Mouse (Mus musculus) right cerebral cortex, postnatal 10 days (tissue): ENCODE measurements around the gene Dtx4.

ENCODE experiments used
- DNase-seq, 2 experiments: peaks; one replicate each; pipeline ENCODE4 v3.0.0; 2021; ENCODE audit warnings: low spot score in 2 of 2

The Dtx4 gene

GRCm38 (mm10) chr19:12494187-12494458 lies 7.1 kb downstream of the Dtx4 start:
- no peak for DNase-seq

- no peak for DNase-seq
Observed at GRCm38 (mm10) chr19:12493453-12494186, 7.6 kb downstream of the Dtx4 start.

- DNase-seq, result peak in 1 of 2 experiments; percentile 21
Observed at GRCm38 (mm10) chr19:12491636-12492035, 9.6 kb downstream of the Dtx4 start.

- DNase-seq, result no peak
Observed at GRCm38 (mm10) chr19:12489675-12490570, 11.3 kb downstream of the Dtx4 start.

GRCm38 (mm10) chr19:12488969-12489674 lies 12.1 kb downstream of the Dtx4 start:
- no peak for DNase-seq

GRCm38 (mm10) chr19:12488205-12488966 lies 12.9 kb downstream of the Dtx4 start:
- peak in 1 of 2 experiments; percentile 39 for DNase-seq

- no peak for DNase-seq
Observed at GRCm38 (mm10) chr19:12487511-12488204, 13.6 kb downstream of the Dtx4 start.

GRCm38 (mm10) chr19:12486875-12487274 lies 14.4 kb downstream of the Dtx4 start:
- peak; percentile 53 to 56 for DNase-seq

- no peak for DNase-seq
Observed at GRCm38 (mm10) chr19:12485631-12486030, 15.6 kb downstream of the Dtx4 start.

- DNase-seq, result no peak
Observed at GRCm38 (mm10) chr19:12485223-12485622, 16.0 kb downstream of the Dtx4 start.

- peak in 1 of 2 experiments; percentile 45 for DNase-seq
Observed at GRCm38 (mm10) chr19:12484210-12484609, 17.0 kb downstream of the Dtx4 start.

- DNase-seq, result no peak
Observed at GRCm38 (mm10) chr19:12483782-12484181, 17.5 kb downstream of the Dtx4 start.

- DNase-seq, result no peak
Observed at GRCm38 (mm10) chr19:12478369-12478768, 22.9 kb downstream of the Dtx4 start.

- no peak for DNase-seq
Observed at GRCm38 (mm10) chr19:12476721-12477270, 24.5 kb downstream of the Dtx4 start.

GRCm38 (mm10) chr19:12475380-12476250 lies 25.6 kb downstream of the Dtx4 start:
- DNase-seq, result peak; percentile 94 to 95

- DNase-seq, result no peak
Observed at GRCm38 (mm10) chr19:12473951-12474350, 27.3 kb downstream of the Dtx4 start.

- DNase-seq, result no peak
Observed at GRCm38 (mm10) chr19:12473201-12473641, 28.0 kb downstream of the Dtx4 start.

- no peak for DNase-seq
Observed at GRCm38 (mm10) chr19:12472381-12472976, 28.8 kb downstream of the Dtx4 start.

GRCm38 (mm10) chr19:12471866-12472265 lies 29.4 kb downstream of the Dtx4 start:
- no peak for DNase-seq
